Mouse (Mus musculus): ENCODE data around the gene Mcam. TPM values are rescaled to one million over a fixed set of nuclear protein-coding genes. Genes with fewer than 3 reads are reported as not detected.
A peak's percentile ranks its signal among the peaks of the same experiment; 100 is the strongest.

Mcam gene
- polyA plus RNA-seq, 1 experiment from 2014 or later: 12.9 TPM

DNA sequence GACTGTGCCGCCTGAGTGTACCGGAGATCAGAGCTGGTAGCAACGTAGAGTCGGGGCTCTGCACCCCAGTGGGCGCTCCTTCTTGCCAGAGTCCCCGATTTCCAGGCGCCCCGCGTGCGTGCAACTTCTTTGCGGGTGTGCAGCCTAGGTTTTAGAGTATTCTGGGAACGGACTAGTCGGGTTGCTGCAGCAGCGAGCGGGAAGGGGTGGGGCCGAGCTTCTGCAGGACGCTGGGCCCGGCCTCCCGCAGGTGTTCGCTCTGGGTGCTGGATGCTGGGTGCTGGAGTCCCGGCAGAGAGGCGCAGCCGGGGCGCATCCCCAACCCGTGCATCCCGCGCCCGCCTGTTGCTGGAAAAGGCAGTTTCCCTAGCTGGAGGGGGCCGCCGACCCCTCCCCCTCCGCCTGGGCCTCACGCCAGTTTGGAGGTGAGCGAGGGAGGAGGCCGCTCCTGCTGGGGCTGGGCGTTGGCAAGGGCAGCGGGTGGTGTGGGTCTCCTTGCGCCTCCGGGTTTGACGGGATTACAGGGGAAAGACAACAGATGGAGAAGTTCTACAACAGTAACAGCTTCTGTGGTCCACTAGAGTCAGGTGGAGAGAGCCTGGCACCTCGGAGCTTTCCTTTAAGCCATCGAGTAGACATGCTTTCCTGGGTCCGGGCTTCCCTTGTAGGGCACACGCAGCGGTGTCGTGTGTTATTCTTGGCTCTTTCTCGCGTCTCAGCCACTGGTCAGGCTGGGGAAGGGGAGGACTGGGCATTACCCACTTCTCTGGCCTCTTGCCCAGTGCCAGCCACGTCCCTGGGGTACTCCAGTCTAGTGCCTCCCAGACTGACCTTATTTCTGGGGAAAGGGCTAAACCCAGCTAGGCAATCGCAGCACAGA, 822 bp downstream of the Mcam start:
- Histone ChIP-seq H3K4me3 (ENCODE audit: low read depth, low read length) (peak overlapping the region; percentile 43), H3K27me3 (ENCODE audit: control insufficient read depth, insufficient read depth, low read length) (peaks cover 22% of the 10 kb centered on the region), H3K9ac (ENCODE audit: low read length) (peak overlapping the region; percentile 53), H3K4me2 (ENCODE audit: low read depth, low read length, severe bottlenecking) (peak overlapping the region; percentile 70), H3K9me3 (ENCODE audit: control insufficient read depth, low read length) (no peaks in the 10 kb centered on the region), H3K36me3 (ENCODE audit: control insufficient read depth, insufficient read depth, low read length) (no peaks in the 10 kb centered on the region), H3K27ac (ENCODE audit: low read depth, low read length) (no peak overlapping the region), H3K4me1 (replicated peaks; ENCODE audit: control insufficient read depth, insufficient read depth, low read length) (peaks cover 16% of the 10 kb centered on the region)
- WGBS: 3% methylated on average over 45 of the region's 49 CpGs
- ATAC-seq (replicated peaks; ENCODE audit: low FRiP score) (peak; percentile 18; the same call in 1 of the 2 replicates), DNase-seq (ENCODE audit: low spot score) (no peak)

DNA sequence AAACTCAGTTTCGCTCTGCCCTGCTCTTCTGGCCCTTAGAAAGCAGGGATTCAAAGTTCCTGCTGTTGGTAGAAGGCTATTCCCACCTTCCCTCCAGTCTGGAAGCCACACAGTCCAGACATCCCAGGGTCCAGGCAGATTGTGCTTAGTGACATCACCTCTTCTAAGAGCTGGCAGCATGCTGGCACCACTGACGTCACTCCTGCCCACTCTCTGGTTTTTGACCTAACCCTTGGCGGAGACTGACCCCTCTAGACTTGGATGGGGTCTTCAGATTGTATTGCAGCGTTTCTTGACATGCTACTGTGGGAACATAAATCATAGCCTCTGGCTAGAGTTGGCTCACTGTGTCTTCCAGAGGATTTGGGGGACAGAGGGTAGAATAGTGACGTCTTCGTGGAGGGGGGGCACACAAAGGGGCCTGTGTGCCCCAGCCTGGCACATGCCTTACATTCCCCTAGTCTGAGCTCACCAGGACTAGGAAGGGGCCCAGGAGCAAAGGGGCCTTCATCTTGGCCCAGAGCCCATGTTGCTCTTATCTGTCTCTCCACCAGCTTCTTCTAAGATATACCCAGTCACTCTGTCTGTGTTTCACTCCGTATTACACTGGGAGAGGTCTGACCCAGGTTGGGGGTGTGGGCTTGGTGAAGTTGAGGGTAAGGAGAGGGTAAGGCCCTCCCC, 1.6 kb downstream of the Mcam start:
- Histone ChIP-seq H3K4me2 (ENCODE audit: low read depth, low read length, severe bottlenecking) (peak overlapping the region; percentile 70; the same call in 1 of the 2 replicates), H3K9ac (ENCODE audit: low read length) (no peak overlapping the region), H3K27ac (ENCODE audit: low read depth, low read length) (no peak overlapping the region), H3K36me3 (ENCODE audit: control insufficient read depth, insufficient read depth, low read length) (no peaks in the 10 kb centered on the region), H3K4me1 (replicated peaks; ENCODE audit: control insufficient read depth, insufficient read depth, low read length) (peaks cover 11% of the 10 kb centered on the region), H3K27me3 (ENCODE audit: control insufficient read depth, insufficient read depth, low read length) (peaks cover 22% of the 10 kb centered on the region), H3K4me3 (ENCODE audit: low read depth, low read length) (peak overlapping the region; percentile 43), H3K9me3 (ENCODE audit: control insufficient read depth, low read length) (no peaks in the 10 kb centered on the region)
- ATAC-seq (replicated peaks; ENCODE audit: low FRiP score): no peak
- no peak for DNase-seq (ENCODE audit: low spot score)
- WGBS: 67% methylated on average over 7 of the region's 7 CpGs

DNA sequence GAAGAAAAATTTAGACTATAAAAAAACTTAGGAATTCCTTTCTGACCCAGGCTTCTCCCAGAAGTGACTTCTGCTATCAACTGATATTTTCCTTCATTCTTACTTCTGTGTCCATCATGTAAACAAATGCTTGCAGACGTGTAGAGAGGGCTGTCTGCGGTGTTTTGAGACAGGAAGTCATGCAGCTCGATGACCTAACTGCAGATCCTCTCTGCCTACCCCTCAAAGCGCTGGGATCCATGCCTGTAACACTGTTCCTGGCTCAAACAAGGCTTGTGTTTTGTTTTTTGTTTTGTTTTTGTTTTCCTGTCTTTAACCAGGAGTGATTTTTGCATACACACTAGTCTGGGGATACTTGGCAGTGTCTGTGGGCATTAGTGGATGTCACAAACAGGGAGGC, 3.6 kb downstream of the Mcam start:
- no peak overlapping the region for H3K9ac ChIP-seq (ENCODE audit: low read length)
- H3K4me2 ChIP-seq (ENCODE audit: low read depth, low read length, severe bottlenecking): no peak overlapping the region
- no peaks in the 10 kb centered on the region for H3K9me3 ChIP-seq (ENCODE audit: control insufficient read depth, low read length)
- peaks cover 22% of the 10 kb centered on the region for H3K27me3 ChIP-seq (ENCODE audit: control insufficient read depth, insufficient read depth, low read length)
- DNase-seq (ENCODE audit: low spot score) (no peak), ATAC-seq (replicated peaks; ENCODE audit: low FRiP score) (no peak)
- H3K4me1 ChIP-seq (replicated peaks; ENCODE audit: control insufficient read depth, insufficient read depth, low read length): peaks cover 11% of the 10 kb centered on the region
- H3K36me3 ChIP-seq (ENCODE audit: control insufficient read depth, insufficient read depth, low read length): no peaks in the 10 kb centered on the region
- H3K27ac ChIP-seq (ENCODE audit: low read depth, low read length): no peak overlapping the region
- no peak overlapping the region for H3K4me3 ChIP-seq (ENCODE audit: low read depth, low read length)
- 85% methylated on average over 4 of the region's 4 CpGs for WGBS

DNA sequence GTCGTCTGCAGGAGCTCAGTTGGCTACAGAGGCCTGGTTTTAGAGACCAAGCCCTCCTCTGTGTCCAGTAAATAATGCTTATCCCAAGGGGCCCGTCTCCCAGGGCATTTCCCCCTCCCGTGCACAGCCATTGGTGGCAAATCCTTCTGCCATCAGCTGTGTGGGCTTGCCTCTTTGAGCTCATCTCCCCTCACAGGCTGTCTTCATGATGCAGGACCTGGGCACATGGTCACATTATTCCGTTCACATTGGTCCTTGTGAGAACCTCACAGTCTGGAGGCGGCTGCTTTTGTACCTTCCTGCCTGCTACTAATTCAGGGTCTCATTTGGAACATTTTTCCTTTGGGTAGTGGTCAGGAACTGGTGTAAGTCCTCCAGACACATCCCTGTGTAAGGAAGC, 7.7 kb downstream of the Mcam start:
- Histone ChIP-seq H3K9ac (ENCODE audit: low read length) (no peak overlapping the region), H3K27me3 (ENCODE audit: control insufficient read depth, insufficient read depth, low read length) (no peaks in the 10 kb centered on the region), H3K4me1 (replicated peaks; ENCODE audit: control insufficient read depth, insufficient read depth, low read length) (no peaks in the 10 kb centered on the region), H3K9me3 (ENCODE audit: control insufficient read depth, low read length) (no peaks in the 10 kb centered on the region), H3K36me3 (ENCODE audit: control insufficient read depth, insufficient read depth, low read length) (no peaks in the 10 kb centered on the region), H3K4me2 (ENCODE audit: low read depth, low read length, severe bottlenecking) (no peak overlapping the region), H3K4me3 (ENCODE audit: low read depth, low read length) (no peak overlapping the region), H3K27ac (ENCODE audit: low read depth, low read length) (no peak overlapping the region)
- DNase-seq (ENCODE audit: low spot score): no peak
- no peak for ATAC-seq (replicated peaks; ENCODE audit: low FRiP score)
- 63% methylated on average over 5 of the region's 5 CpGs for WGBS

DNA sequence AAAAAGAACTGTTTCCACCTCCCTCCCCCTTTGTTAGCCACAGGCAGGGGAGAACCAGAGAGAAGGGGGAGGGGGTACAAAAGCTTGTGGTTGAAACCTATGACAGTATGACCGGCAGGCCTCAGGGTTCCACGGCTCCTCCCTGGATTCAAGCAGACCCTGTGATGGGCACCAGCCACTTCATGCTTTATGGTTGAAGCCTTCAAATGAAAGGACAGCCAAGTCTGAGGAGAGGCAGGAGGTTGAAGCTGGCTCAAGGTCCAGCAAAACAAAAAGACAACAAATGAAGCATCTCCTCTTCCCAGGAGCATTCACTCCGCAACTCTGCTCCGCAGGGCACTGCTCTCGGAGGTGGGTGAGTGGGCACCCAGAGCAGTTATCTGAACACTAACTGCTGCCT, 9.2 kb downstream of the Mcam start:
- no peak overlapping the region for H3K9ac ChIP-seq (ENCODE audit: low read length)
- H3K4me1 ChIP-seq (replicated peaks; ENCODE audit: control insufficient read depth, insufficient read depth, low read length): no peaks in the 10 kb centered on the region
- no peak overlapping the region for H3K4me2 ChIP-seq (ENCODE audit: low read depth, low read length, severe bottlenecking)
- no peaks in the 10 kb centered on the region for H3K36me3 ChIP-seq (ENCODE audit: control insufficient read depth, insufficient read depth, low read length)
- no peak for DNase-seq (ENCODE audit: low spot score)
- H3K27ac ChIP-seq (ENCODE audit: low read depth, low read length): no peak overlapping the region
- H3K9me3 ChIP-seq (ENCODE audit: control insufficient read depth, low read length): no peaks in the 10 kb centered on the region
- H3K27me3 ChIP-seq (ENCODE audit: control insufficient read depth, insufficient read depth, low read length): no peaks in the 10 kb centered on the region
- no peak overlapping the region for H3K4me3 ChIP-seq (ENCODE audit: low read depth, low read length)
- no peak for ATAC-seq (replicated peaks; ENCODE audit: low FRiP score)
- 74% methylated on average over 5 of the region's 5 CpGs for WGBS

DNA sequence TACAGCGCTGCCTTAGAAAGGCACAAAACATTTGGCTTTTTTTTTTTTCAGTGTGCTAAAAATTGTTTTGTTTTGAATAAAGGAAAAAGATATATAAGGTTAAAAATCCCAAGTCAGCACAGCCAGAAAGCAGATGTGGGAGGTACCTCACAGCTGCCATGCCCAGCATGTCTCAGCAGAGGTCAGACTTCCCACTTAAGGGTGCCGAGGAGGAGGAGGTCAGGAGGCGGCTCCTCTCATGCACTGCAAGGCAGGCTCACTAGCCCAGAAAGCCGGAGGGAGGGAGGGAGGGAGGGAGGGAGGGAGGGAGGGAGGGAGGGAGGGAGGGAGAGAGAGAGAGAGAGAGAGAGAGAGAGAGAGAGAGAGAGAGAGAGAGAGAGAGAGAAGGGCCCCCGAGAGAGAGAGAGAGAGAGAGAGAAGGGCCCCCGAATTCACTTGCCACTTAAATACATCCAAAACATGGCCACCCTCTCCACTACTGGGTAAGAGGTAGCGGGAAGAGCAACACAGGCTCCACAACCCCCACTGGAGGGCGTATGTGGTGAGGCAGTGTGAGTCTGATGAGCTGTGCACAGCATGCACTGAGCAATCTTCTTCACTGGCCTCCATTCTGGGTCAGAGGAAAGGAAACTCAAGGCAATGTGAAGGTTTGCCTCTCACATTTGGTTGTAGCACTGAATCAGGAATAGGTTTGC, 9.9 kb downstream of the Mcam start:
- H3K9ac ChIP-seq (ENCODE audit: low read length): no peak overlapping the region
- no peaks in the 10 kb centered on the region for H3K9me3 ChIP-seq (ENCODE audit: control insufficient read depth, low read length)
- H3K4me1 ChIP-seq (replicated peaks; ENCODE audit: control insufficient read depth, insufficient read depth, low read length): no peaks in the 10 kb centered on the region
- DNase-seq (ENCODE audit: low spot score): no peak
- H3K36me3 ChIP-seq (ENCODE audit: control insufficient read depth, insufficient read depth, low read length): no peaks in the 10 kb centered on the region
- H3K4me2 ChIP-seq (ENCODE audit: low read depth, low read length, severe bottlenecking): no peak overlapping the region
- H3K4me3 ChIP-seq (ENCODE audit: low read depth, low read length): no peak overlapping the region
- no peaks in the 10 kb centered on the region for H3K27me3 ChIP-seq (ENCODE audit: control insufficient read depth, insufficient read depth, low read length)
- no peak for ATAC-seq (replicated peaks; ENCODE audit: low FRiP score)
- H3K27ac ChIP-seq (ENCODE audit: low read depth, low read length): no peak overlapping the region
- WGBS: 31% methylated on average over 6 of the region's 8 CpGs

DNA sequence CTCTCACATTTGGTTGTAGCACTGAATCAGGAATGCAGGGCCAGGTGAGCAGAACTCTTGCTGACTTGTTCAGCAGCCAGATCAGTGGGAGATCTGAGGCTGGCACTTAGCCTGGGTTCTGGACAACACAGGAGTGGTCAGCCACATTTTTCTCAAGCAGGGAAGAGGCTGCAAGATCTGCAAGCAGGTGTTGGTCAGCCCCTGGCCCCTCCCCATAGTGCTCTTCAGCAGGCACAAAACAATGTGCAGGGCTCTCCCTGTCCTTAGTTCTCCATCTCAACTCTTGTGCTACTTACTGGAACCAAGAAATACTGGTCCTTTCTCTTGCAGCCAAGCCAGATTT, 10.4 kb downstream of the Mcam start:
- no peaks in the 10 kb centered on the region for H3K36me3 ChIP-seq (ENCODE audit: control insufficient read depth, insufficient read depth, low read length)
- no peak for ATAC-seq (replicated peaks; ENCODE audit: low FRiP score)
- no peaks in the 10 kb centered on the region for H3K27me3 ChIP-seq (ENCODE audit: control insufficient read depth, insufficient read depth, low read length)
- no peak overlapping the region for H3K27ac ChIP-seq (ENCODE audit: low read depth, low read length)
- no peak for DNase-seq (ENCODE audit: low spot score)
- no peak overlapping the region for H3K4me3 ChIP-seq (ENCODE audit: low read depth, low read length)
- no peaks in the 10 kb centered on the region for H3K9me3 ChIP-seq (ENCODE audit: control insufficient read depth, low read length)
- H3K4me2 ChIP-seq (ENCODE audit: low read depth, low read length, severe bottlenecking): no peak overlapping the region
- no peak overlapping the region for H3K9ac ChIP-seq (ENCODE audit: low read length)
- no peaks in the 10 kb centered on the region for H3K4me1 ChIP-seq (replicated peaks; ENCODE audit: control insufficient read depth, insufficient read depth, low read length)

DNA sequence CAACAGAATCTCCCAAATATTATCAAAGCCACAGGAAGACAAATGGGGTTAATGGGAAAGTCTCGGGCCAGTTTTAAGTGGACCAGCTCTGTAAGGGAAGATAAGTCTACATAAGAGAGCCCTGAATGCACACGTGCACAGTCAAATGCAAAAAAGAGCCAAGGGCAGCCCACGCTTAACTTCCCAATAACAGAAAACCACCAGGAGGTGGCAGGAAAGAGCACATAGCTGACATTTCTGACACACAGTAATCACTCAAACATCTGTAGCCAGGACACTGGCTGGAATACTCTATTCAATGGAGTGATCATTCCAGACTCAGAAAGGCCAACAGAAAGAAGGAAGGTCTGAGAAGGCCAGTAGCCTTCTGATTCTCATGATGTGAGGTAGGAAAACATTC, 13.0 kb downstream of the Mcam start:
- Histone ChIP-seq H3K9ac (ENCODE audit: low read length) (no peak overlapping the region), H3K4me3 (ENCODE audit: low read depth, low read length) (no peak overlapping the region), H3K9me3 (ENCODE audit: control insufficient read depth, low read length) (no peaks in the 10 kb centered on the region), H3K36me3 (ENCODE audit: control insufficient read depth, insufficient read depth, low read length) (peaks cover 3% of the 10 kb centered on the region; the same call in 1 of the 2 replicates), H3K4me1 (replicated peaks; ENCODE audit: control insufficient read depth, insufficient read depth, low read length) (no peaks in the 10 kb centered on the region), H3K4me2 (ENCODE audit: low read depth, low read length, severe bottlenecking) (no peak overlapping the region), H3K27me3 (ENCODE audit: control insufficient read depth, insufficient read depth, low read length) (no peaks in the 10 kb centered on the region), H3K27ac (ENCODE audit: low read depth, low read length) (no peak overlapping the region)
- DNase-seq (ENCODE audit: low spot score) (no peak), ATAC-seq (replicated peaks; ENCODE audit: low FRiP score) (no peak)
- WGBS: 63% methylated on average over 3 of the region's 3 CpGs
